Mouse (Mus musculus) kidney, adult 11 months (tissue): Measurements from ENCODE around the gene Fam208b.
"Not testable (repeated sequence)": the region's sequence is repeated elsewhere in the genome, so short reads cannot be mapped to it uniquely, and the experiment has no call there.

Experiments used
- DNase-seq: peaks from one replicate; pipeline ENCODE4 v3.0.0; 2022

Gene Fam208b

GRCm38 (mm10) chr13:3563130-3563529, 47.8 kb downstream of the Fam208b start:
- DNase-seq, result no peak

DNA sequence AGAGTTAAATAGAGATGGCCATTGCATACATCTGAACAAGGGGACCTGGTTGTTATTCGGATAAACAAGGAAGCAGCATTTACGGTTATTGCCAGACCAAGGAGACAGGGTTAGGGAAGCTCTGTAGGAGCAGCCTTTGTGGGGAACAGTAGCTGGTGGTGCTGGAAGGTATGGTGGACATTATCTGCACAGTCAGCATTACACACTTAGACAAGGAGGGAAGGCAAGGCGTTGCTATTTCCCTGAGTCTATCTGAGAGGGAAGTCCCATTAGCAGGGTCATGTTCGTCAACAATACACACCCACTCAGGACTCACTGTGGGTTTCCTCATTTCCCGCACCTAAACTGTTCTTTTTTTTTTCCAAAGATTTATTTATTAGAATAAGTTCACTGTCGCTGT, 63.1 kb downstream of the Fam208b start:
- no peak for DNase-seq

DNA sequence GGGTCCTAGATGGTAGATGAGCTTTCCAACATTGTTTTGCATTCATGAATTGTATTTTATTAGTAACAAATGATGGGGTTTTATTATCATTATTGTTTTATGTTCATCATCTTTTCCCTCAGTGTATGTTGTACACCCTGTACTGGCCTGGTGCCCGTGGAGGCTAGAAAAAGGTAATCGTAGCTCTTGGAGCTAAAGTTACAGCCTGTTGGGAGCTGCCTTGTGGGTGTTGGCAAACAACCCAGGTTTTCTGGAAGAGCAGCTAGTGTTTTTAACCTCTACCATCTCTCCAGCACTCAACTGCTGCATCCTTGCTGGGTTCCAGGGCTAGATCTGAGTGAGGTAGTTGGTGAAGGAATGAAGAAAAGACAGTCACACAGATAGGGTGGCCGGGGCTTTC, 63.5 kb downstream of the Fam208b start:
- no peak for DNase-seq

DNA sequence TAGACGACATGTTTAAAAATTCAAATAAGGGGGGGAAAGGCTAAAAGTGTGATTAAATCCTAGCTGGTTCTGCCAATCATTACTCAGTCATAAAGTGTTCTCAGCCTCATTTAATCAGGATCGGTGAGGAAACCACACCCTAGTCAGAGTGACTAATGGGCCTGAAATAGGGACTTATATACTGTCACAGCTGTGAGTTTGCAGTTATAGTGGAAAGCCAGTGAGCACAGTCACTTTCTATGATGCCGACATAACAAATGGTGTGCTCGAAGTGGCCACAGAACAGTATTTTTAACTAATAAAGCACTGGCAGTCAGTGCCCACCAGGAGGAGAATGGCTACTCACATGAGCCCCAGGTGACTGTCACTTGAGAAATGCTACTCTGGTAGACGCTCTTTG, 66.0 kb downstream of the Fam208b start:
- DNase-seq, result no peak

GRCm38 (mm10) chr13:3544077-3544874, 66.6 kb downstream of the Fam208b start:
- no peak for DNase-seq

DNA sequence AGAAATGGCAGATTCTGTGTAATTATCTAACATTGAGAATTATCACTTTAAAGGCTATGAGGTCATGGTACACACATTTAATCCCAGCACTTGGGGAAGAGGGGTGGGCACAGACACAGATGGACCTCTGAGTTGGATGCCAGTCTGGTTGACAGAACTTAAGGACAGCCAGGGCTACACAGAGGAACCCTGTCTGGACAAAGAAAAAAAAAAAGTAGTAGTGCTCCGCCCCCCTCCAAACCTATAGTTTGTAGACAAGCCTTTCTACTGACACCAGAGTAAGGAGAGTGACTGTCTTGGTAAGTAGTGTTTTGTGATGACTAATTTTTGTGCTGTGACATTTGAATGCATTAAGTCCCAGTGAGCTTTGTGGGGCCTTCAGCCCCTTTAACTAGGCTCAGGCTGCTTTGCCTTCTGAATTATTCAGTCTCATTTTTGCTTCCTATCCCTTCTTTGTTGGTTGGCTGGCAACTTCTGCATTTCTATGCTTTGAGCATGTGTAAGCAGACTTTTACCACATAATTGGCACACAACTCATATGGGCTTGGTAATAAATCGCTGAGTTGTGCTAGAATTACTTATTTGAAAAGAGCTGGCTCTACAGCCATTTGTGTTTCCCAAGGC, 69.6 kb downstream of the Fam208b start:
- DNase-seq, result no peak

DNA sequence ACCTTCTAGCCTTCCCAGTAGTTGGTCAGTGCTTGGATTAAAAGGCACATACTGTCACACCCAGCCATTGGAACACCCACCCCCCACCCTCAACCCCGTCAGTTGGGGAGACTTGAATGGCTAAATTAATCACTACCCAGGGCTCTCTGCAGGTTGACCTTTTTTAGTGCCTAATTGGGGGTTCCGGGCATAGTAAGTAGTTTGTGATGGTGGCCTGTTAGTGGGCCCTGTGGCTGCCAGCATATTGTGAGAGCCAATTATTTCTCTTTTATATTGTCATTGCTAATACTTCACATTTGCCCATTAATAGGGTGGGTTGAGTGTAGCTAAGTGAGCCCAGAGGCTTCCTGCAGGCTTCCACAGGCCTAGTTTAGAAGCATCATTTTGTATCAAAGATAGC, 70.7 kb downstream of the Fam208b start:
- no peak for DNase-seq

DNA sequence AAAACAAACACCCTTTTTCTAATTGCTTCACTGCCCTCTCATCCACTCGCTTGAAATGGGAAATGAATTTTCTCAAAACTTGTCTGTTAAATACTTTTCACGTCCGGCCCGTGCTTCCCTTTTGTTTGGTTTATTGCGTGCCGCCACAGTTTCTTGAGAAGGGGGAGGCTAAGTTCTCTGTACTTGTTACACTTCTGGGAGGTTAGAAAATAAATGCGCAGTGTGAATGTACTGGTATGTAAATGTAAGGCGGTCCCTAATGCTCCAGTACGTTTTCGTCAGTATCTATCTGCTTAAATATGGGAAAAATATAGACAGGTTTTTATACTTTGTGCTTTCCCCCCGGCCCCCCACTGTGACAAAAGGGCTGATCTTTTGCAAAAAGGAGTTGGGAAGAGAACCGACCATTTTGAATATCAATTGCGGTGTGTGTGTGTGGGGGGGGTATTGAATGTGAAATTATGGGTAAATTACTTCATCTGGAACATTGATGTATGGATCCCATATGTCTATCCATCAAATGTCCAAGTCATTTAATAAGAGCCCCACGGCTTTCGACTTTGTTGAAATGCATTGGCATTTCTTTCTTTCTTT, 71.8 kb downstream of the Fam208b start:
- no peak for DNase-seq

DNA sequence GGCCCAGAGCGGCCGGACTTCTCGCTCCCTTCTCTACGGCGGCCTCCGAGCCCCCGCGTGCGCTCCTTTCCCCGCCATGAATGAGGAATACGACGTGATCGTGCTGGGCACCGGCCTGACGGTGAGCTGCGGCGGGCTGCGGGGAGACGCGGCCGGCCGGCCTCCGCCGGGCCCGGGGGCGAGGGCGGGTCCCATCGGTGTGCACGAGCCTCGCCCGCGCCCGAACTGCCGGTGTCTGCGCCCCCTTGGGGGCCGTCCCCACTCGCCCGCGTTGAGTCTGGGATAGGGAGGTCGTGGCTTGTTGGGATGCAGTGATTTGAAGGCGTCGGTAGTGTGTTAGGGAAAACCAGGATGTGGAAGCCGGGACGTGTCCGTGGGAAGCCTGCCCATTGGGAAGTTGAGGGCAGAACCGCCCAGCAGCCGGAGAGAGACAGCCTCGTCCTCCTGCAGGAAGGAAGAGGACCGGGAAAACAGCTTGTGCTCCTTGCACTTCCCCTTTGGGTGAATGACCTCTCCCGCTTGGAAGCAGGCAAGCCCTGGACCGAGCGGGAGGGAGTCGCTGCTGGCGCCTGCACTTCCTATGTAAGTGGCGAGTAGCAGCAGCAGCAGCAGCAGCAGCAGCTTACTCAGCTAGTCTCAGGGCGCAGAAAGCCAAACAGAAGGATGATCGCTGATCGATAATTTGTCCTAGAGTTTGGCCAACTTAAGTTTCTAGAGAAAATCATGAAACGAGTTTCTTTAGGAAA, 72.5 kb downstream of the Fam208b start:
- DNase-seq, result peak; percentile 86

- DNase-seq, result peak; percentile 91
These were observed 73.2 kb downstream of the Fam208b start, which contains the start of gene Gdi2 for GRCm38 (mm10) chr13:3537594-3538222. TSS of gene Gdi2 (plus strand) at chr13:3538063.

- no peak for DNase-seq
These were observed 76.8 kb downstream of the Fam208b start for GRCm38 (mm10) chr13:3534146-3534545.

GRCm38 (mm10) chr13:3532451-3532850, 78.5 kb downstream of the Fam208b start:
- no peak for DNase-seq

DNA sequence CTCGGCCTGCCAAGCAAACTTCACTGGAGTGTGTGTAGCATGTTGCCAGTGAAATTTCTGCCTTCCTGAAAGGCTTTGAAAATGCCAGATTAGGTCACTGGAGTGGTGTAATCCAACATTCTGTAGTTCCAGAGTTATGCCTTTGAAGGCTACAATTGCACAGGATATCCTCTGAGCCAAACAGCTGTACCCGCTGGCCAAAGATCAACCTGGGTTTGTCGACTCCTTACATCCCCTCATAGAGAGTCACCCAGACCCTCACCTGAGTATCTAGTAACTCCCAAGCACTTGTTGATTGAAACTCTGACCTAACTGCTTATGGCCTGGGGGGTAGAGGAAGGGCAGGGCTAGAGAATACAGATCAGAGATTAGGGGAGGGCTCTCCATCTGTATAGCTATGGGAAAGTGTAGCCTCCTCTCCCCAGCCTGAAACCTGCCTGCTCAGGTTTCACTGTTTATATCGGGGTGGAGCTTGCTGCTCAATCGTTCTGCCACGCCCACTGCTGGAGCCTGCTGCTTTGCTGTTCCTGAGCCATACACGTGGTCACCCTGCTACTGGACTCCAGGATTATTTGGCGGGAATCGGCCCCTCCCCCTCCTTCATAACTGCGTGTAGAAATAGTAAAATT, 79.1 kb downstream of the Fam208b start:
- DNase-seq, result peak; percentile 18

- not testable (repeated sequence) for DNase-seq
These were observed 79.7 kb downstream of the Fam208b start for GRCm38 (mm10) chr13:3531176-3531575.

DNA sequence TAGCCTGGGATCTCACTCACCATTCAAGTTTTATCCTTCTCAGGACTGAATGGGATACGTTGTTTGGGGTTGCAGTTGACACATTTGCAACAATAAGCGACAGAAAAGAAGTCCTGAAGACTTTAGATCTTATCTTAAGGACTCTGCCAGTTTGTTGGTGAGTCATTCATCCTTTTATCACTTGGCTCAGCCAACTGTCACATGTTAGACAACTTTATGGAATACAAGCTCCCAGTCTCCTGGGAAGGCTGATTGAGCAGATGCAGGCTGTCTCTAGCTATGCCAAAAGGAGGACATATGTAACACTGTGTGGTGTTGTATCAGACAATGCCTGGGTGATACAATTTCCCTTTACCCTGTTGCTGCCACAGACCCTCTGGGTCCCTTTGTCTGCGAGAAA, 80.5 kb downstream of the Fam208b start:
- no peak for DNase-seq

DNA sequence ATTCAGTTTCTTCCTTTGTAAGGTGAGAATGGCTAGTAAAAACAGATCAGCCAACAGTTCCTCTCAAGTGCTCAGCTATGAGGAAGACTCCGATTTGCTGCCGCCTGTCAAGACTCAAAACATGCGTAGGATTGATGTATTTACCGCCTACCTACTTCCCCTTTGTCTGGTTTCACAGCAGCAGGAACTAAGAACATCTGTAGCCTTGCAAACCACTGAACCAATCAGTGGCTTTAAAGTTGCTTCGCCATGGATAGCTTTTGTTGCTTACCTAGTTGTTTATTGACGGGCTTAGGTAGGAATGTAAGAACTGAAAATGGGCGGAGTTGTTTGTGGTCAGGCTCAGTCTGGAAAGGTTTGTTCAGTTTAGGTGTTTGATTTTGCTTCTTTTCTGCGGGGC, 84.6 kb downstream of the Fam208b start:
- DNase-seq, result no peak

- DNase-seq, result peak; percentile 61
These were observed 85.3 kb downstream of the Fam208b start for GRCm38 (mm10) chr13:3525611-3526051.

DNA sequence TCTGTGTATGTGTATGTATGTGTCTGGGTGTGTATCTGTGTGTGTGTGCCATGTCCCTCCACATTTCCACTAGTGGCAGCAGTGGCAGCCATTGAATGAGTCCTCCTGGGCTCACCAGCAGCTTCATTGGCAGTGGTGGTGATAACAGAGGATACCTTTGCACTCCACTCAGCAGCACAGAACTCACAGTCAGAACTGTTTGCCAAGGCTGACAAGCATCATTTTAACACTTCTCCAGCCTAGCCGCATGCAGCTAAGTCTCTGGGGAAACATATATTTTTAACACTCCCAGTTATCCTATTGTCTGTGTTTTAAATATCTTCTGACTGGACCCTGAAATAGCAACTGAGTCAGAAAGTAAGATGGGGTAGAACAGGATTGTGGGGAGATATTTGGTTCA, 87.0 kb downstream of the Fam208b start:
- no peak for DNase-seq

DNA sequence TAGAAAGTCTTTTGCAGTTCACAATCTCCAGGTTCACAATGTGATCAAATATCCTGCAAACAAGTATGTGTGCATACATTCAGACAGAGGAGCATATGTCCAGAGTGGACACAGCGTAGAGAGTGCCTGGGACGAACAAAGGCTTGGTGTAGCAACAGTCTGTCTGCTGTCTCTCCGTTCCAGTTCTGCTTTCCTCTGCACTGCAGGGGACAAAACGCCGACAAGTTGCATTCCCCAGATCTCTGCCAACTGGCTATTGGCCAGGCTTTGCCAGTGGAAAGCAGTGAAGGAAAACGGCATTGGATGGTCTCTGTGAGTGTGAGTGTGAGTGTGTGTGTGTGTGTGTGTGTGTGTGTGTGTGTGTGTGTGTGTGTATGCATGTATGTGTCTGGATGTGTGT, 87.4 kb downstream of the Fam208b start:
- peak; percentile 53 for DNase-seq

DNA sequence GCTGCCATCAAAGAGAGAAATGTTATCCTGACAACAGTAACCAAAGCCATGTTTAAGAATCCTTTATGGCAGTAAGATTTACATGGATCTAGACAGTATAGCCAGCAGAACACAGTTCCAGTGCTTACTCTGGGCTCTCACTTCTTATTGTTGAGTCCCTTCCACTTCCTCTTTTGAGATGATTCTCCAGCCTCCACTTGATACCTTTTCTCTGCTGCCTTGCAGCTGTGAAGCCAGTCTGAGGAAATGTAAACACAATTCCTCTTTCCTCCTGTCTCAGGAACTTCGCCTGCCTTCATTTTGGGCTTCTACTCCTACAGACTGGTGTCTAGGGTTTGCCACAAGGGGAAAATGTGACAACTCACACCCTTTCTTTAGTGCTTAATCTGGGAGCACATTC, 90.9 kb downstream of the Fam208b start:
- DNase-seq, result not testable (repeated sequence)

GRCm38 (mm10) chr13:3519357-3519756, 91.6 kb downstream of the Fam208b start:
- DNase-seq, result not testable (repeated sequence)
